Mouse (Mus musculus) retina, embryonic 14.5 days (tissue): ENCODE results near the gene Mecom.
A peak's percentile ranks its signal among the peaks of the same experiment; 100 is the strongest.
"Not testable (repeated sequence)": the region's sequence is repeated elsewhere in the genome, so short reads cannot be mapped to it uniquely, and the experiment has no call there.

ENCODE experiments used
- DNase-seq: peaks from one replicate; pipeline ENCODE4 v3.0.0-alpha.2; 2015; ENCODE audit warnings: low spot score

Mecom gene

DNA sequence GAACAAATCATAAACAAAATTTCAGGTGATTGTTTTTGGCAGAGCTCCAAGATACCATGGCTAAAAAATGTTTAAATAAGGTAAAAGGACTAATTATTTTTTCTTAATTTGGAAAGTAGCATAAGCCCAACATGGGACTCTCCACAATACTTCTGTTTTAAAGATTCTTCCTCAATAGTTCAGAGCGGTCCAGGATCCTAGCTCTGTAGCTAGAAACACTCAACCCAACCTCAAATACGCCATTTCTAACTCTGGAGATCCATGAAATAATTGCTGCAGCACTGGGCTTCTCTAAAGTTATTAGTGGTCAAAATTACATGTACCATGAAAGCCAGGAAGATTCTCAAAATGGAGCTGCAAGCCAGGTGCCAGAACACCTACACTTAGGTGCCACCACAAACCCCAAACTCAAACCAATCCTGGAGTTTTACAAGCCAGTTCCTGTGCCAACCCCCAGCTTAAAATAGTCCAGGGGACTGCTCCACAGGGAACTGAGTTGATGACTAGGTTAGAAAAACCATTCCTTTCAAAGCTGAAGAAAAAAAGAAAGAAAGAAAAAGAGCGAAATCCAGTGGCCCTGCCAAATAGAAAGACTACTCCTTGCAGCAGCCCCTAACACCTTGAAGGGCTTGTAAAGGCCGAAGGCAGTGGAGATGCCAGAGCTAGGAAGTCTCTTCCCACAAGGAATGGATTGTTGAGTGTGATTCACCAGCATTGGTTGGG lies 102.4 kb downstream of the Mecom start:
- DNase-seq, result no peak

DNA sequence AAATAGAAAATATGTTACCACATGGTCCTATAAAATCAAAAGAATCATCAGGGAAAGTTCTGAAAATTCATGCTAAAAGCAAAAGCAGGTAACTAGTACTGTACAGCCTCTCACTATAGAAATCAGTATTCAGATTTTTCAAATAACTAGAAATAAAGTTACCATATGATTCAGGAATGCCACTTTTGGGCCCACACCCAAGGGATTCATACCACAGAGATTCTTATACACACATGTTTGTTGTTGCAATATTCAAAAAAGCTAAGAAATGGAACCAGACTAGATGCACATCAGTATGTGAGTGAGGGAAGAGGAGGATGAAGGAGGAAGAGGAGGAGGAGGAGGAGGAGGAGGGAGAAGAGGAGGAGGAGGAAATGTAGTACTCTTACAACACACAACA lies 106.2 kb downstream of the Mecom start:
- no peak for DNase-seq

DNA sequence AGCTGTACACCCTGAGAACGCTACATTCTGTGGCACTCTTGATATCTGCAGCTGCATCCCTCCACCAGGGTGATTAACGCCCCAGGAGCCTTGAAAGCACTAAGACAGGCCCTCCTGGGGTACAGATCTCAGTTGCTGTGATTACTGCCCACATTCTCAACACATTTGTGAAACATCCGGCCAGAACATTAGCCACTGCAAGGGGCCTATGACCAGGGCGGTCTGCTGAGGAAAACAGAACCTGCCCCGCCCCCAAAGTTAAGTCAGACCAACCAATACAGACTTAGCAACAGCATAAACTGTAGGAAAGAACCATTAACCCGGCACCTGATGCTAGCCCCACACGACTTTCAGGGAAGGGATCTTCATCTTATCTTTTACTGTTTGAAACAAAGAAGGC lies 109.8 kb downstream of the Mecom start:
- DNase-seq, result no peak

DNA sequence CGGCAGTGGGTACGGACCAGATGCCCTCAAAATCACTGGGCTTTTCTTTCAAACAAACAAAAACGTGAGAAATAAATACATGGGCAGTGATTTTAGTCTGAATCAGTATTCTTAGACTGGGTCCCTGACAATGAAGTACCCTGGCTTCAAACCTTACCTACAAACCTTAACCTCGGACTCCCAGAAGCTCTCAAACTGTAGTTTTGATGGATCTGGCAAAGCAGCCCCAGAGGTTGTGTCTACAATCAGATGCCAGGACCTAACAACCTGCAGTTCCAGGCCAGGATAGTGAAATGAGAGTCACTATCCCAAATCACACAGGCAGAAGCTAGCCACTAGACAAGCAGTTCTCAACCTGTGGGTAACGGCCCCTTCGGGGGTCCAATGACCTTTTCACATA lies 111.2 kb downstream of the Mecom start:
- DNase-seq, result no peak

DNA sequence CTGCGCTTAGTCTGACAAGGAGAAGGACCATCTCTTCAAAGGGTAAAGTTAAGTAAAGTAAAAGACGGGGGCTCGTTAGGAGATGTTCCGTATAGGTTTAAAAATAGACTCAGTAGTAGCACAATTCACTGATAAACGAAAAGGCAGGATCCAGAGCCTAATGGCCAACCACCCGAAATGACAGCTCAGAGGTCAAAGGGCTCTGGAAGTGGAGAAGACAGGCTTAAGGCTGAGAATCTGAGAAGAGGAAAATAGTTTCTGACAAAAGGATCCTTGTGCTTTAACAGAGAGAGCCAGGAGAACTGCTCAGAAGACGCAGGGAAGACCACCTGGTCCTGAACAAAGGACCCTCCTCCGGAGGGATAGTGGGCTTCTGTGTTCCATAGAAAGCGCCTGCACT lies 111.7 kb downstream of the Mecom start:
- DNase-seq, result no peak

DNA sequence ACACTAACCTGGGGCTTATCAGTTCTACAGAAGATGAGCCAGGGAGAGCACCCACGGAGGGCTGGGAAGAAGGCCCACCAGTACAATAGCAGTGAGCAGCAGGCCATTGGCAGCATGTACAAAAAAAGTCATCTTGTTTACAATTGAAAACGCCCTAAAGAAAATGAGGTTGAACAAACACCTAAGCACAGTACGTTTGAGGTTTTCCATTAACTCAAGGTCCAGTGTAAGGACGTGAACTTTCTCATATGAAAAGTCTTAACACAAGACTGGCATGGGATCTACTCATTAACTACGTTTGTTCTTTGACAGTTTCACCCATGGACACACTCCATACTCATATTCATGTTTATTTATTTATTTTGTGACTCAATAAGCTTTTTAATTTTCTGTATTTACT lies 118.9 kb downstream of the Mecom start:
- no peak for DNase-seq

DNA sequence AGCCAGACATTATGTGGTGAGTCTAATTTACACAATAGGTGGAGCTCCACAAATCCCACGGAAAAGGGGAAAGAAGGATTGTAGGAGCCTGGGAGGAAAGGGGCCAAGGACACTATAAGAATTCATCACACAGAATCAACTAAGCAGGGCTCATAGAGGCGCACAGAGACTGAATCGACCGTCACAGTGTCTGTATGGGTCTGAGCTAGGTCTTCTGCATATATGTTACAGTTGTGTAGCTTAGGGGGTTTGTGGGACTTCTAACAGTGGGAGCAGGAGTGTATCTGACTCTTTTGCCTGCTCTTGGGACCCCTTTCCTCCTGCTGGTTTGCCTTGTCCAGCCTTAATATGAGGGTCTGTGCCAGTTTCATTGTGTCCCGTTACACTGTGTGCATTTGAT lies 123.8 kb downstream of the Mecom start:
- DNase-seq, result no peak

DNA sequence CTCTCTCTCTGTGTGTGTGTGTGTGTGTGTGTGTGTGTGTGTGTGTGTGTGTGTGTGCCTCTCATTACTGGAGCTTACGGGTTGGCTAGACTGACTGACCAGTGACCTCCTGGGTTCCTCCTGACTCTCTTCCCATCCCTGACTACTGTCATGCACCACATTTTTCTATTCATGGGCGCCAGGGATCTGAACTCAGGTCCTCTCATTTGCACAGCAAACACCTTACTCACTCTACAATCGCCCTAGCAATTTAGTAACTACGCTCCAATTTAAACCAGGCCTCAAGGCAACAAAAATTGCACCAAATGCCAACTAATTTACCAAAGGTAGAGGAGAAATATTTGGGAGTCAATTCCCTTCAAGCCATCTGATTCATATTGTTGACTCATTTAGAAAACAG lies 125.9 kb downstream of the Mecom start:
- DNase-seq, result not testable (repeated sequence)

DNA sequence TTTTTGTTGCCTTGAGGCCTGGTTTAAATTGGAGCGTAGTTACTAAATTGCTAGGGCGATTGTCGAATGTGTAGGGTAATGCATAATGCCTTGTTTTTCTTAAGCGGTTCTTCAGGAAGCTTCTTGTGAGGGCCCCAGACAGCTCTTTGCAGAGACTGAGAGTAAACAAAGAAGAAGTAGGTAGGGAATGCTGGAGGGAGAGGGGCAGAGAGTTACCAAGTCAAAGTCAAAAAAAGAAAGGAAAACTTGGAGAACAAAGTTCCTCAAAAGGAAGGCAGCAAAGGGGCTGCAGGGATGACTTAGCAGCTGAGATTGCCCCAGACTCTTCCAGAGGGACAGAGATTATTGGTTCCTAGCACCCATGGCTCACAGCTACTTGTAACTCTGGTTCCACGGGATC lies 126.9 kb downstream of the Mecom start:
- DNase-seq, result no peak

DNA sequence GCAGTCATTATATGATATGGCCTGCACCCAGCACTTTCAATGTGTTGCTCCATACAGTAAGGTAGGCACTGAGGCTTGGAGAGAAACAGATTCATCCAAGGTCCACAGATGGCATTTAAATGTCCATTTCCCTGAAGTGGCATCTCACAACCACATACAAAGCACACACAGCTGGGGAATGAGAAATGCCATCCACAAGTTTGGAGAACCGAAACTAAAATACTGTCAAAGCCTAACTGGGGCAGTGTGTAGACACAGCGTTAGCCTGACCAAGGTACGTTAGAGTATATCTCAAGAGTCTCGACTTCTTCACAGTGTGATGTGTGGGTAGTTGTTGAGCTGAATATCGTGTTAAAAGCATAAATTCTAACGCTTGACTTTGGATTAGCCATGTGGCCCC lies 133.6 kb downstream of the Mecom start:
- no peak for DNase-seq

DNA sequence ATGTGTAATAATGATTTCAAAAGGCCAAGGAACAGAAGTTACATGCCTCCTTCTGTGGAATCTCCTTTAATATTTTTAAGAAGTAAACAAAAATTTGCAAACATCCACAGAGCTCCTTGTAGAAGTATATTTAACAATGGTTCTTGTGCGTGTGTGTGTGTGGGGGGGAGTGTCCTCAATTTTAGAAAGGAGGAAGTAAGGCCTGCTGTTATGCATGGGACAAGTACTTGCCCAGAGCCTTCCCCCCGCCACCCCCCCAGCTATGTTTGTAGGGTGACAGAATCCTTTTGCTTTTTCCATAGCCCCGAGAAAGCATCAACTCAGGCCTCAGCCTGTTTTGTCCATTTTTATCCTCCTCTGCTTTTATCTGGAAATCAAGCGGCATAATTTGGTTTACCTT lies 137.0 kb downstream of the Mecom start:
- no peak for DNase-seq

DNA sequence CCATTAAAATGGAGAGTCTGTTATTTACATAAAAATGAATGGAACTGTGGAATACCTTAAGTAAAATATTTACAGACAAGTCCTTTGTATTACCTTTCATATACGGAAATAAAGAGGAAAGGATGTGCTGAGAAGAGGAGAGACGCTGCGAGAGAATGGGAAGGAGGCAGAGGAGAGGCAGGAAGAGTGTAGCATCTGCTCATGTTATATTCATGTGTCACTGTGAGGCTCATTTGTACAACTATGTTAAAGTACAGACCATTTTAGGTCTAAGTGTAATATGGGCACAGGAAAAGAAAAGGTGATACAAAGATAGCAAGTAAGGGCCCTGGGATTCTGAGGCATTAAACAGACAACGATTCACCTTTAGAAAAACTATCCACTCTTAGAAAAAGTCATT lies 143.0 kb downstream of the Mecom start:
- no peak for DNase-seq

DNA sequence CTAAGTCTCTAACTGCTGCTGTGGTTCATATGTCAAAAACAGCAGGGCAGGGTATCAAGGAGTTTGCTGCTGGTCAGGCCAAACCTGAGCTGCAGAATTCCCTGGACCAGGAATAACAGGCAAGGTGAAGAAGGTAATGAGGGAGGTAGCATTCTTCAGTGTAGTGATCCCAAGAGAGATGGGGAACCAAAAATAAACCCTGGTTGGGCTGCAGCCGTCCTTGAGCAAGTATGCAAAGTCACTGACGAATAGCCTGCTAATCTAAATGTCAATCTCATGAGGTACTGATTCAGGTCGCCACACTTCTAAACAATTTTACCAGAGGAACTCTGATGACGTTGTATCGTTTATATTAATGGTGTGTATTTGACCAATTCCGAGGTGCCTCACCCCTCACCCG lies 148.9 kb downstream of the Mecom start:
- no peak for DNase-seq

DNA sequence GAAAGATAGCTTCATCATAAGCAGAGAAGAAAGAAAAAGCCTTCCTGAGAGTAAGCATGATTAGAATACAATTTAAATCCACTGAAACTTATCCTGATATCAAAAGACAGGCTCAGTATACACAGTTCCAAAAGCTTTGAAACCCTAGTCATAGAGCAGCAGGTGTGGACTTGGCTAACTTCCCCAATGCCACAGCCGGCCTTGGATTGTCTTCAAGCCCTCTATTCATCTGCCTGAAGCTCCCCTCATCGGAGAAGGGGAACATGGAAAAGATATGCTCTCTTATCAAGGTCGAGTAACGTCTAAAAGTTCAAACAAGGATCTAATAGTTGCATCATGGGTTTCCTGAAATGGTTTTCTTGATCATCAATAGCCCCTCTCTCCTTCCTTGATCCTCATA lies 152.9 kb downstream of the Mecom start:
- DNase-seq, result no peak

DNA sequence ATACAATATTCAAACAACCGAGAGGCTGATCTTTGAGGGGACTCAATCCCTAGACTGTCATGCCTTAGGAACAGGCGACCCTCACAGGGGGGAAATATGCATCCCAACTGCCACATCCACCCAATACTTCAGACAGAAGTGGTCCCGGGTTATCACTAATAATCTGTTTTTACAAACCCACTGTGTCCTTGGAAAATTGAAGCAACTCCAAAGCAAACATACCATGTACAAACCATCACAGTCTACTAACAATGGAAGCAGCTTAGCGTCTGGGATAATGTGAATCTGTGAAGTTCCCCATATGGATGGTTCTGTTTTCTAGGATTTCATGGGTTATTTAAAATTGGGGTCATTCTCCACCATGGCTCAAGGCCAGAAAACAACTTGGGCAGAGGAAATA lies 155.1 kb downstream of the Mecom start:
- DNase-seq, result no peak

DNA sequence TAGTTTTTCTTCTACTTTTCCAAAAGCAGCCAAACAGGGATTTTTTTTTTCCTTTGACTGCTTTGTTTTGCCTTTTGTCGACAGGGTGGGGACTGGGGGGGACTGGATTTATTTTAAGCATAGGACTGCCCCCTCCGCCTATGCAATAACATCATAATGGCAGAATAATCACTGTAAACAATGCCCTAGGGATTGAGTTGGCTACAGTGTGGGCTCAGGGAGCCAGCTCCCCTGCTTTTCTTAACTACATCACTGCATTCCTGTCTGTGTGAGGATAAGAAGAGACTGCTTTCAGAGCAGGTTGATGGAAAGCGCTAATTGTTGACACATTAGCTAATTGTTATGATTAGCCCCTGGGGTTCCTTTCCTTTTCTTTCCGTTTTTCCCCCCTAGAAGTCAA lies 155.6 kb downstream of the Mecom start:
- DNase-seq, result no peak

DNA sequence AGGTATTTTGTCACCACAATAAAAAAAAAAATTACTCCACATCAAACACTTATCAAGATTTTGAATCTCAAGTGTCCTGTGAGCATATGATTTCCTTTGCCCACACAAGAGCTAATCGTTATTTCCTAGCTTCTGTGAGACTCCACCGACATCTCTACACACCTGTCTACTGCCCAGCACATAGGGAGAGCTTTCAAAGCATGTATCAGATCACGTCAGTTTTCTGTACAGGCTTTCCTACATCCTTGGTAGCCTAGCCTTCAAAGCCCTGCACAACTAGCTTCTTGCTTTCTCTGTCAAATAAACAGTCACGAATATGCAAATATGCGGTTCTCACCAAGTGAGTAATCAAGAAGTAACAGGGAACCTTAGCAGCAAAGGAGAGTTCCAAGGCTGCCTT lies 157.5 kb downstream of the Mecom start:
- no peak for DNase-seq

DNA sequence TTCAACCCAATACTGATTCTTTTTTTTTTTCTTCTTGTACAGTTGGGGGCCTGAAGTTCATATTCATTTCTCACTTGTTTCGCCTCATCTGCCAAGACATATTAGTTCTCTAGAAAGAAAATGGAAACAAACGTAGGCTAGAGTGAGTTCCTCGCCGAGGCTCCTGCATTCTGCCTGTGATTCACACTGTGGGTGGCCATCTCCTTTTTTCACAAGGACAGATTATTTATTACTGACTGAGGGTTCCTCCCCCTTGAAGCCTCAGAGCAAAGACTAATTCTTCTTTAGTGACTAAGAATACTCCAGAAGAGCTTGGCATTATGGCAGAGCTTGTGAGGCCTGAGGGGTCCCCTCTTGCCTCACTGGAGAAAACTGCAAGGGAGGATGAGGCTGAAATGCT lies 167.5 kb downstream of the Mecom start:
- peak; percentile 10 for DNase-seq

DNA sequence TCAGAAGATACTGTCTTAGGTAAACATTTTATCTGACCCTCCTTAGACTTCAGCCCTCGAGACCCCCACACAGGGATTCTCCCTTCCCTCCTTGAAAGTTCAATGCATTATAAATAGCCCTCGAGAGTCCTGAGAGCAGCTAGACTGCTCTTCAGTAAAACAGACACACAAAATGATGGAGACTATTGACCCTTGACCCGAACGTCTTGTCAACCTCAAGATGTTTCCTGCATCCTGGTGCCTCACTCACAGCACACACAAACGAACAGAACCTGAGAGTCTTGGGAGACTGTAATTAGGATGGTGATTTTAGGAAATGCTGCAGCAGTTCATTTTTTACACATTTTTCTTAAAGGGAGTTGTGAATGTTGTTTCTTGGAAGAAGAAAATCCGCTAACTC lies 168.5 kb downstream of the Mecom start:
- DNase-seq, result no peak

DNA sequence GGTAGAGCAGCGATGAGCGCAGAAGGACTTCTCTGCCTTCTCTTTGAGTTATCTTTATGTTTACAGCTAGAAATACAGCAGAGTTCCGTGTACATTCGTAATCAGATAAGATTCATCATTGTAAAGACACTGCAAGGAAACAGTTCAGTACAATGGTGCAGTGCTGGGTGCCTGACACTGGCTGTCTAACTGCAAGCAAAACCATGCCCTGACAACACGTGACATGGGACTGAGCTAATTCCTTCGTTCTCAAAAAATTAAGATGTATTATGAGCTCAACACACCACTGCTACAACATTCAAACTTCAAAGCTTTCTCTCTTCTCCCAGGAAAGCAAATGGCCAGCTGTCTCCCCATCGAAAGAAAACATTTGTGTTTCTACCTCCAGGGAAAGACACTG lies 176.3 kb downstream of the Mecom start:
- DNase-seq, result no peak

DNA sequence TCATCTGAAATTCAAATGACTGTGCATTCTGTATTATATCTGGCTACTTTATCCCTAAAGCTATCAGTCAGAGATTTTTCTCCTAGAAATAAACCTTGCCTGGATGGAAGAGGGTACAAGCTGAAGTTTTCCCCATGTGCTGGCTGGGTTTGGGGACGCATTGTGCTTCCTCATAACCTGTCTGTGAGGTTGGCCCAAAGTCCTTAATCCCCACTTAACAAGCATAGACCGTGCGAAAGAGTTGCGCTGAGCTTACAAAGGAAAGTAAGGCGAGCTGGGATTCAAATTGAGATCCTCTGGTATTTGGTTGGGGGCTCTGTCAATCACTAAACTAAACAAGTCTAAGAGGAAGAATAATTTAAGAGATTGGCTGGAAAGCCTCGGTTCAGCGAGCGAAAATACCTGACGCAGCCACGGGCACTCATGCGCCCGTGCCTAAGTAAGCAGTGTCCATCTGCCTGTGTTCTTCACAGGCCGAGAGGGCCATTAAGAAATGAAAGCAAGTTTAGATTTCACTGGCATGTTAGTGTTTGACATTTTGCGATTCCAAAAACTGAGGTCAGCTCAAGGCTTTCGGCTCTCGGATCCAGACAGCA lies 176.8 kb downstream of the Mecom start:
- peak; percentile 13 for DNase-seq

DNA sequence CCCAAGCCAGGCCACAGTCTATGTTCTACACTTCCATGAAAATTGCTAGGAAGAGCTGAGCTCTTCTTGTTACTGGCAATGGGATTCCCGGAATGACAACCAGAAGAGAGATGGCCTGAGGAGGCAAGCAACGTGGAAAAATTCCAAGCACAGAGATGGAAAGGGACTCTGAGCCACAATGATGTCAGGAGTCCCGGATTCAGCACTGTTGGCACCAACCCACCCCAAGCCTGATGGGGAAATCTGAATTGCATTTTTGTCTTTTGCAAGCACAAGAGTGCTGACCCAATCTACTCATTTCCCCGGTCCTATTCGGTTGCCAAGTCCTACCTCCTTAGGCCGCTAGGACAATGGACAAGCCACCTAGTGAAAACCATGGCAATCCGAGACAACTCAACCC lies 181.2 kb downstream of the Mecom start:
- no peak for DNase-seq

DNA sequence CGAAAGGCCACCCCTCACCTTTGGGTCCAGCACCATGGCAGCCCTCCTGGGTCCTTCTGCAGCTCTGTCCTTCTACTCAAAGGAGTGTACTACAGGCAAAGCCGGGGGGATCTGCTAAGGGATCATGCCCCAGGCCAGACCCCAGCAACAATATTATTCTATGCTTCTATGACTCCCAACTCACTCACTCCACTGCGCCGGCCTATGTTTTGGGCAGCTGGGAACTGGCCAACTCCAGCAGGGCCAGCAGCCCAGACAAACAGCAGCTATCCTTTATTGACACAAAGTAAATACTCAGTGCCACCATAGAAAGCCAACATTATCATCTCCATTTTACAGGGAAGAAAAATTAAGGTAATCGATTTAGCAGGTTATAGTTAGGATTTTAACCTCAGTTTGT lies 186.6 kb downstream of the Mecom start:
- DNase-seq, result no peak
